Comparison of ENCODE assay signal across 21 mouse cellular contexts in the genomic region with DNA sequence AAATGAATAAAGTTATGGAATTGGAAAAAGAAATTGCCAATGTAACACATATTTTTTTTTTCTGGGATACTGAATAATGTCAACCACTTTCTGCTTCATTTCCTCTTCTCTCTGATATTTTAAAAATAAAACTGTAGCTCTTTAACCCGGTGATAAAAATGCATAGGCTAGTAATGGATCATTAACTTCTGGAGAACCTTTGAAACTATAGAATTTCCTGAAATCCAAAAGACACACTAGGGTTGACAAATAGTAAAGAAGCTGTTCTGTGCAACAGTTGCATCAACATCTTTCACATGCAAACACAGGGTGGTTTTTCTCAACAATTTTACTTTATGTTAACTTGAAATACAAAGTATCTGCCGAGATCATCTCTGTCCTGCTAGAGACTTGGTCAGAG.
"Had no signal": no experiment of that assay in that cellular context is flagged by ENCODE, and none has a peak within 500 bp of the region (broad histone marks: within the 10 kb centered on the region; RNA-seq: fewer than 3 reads in every experiment).

No protein-coding gene starts in this region.

- H3K9ac ChIP-seq: forebrain, embryonic 15.5 days; forebrain, postnatal 0 days; heart, embryonic 13.5 days; heart, embryonic 15.5 days; hindbrain, embryonic 13.5 days; hindbrain, embryonic 15.5 days; limb, embryonic 13.5 days; limb, embryonic 15.5 days; liver, embryonic 12.5 days; liver, embryonic 14.5 days had no signal

- H3K4me2 ChIP-seq: forebrain, embryonic 15.5 days; heart, embryonic 11.5 days; heart, embryonic 13.5 days; heart, embryonic 15.5 days; hindbrain, embryonic 13.5 days; hindbrain, embryonic 15.5 days; limb, embryonic 13.5 days; limb, embryonic 15.5 days; liver, embryonic 12.5 days had no signal

- H3K4me3 ChIP-seq: forebrain, embryonic 15.5 days; heart, adult 2 months; heart, embryonic 13.5 days; heart, embryonic 15.5 days; hindbrain, embryonic 13.5 days; hindbrain, embryonic 15.5 days; limb, embryonic 13.5 days; limb, embryonic 15.5 days; liver, embryonic 12.5 days had no signal

- H3K36me3 ChIP-seq: forebrain, embryonic 15.5 days; heart, embryonic 13.5 days; heart, embryonic 15.5 days; hindbrain, embryonic 13.5 days; hindbrain, embryonic 15.5 days; limb, embryonic 15.5 days; liver, embryonic 12.5 days had no signal

- DNase-seq: forebrain, postnatal 0 days; gastrocnemius, postnatal 14 days; gastrocnemius, postnatal 36 days; heart, adult 11 months; heart, adult 2 months; heart, postnatal 14 days; heart, postnatal 36 days; layer of hippocampus, adult 9-11 months; layer of hippocampus, postnatal 36 days; left cerebral cortex, postnatal 4 days had no signal

- H3K27me3 ChIP-seq: forebrain, embryonic 15.5 days; heart, embryonic 13.5 days; heart, embryonic 15.5 days; hindbrain, embryonic 13.5 days; hindbrain, embryonic 15.5 days; limb, embryonic 13.5 days; limb, embryonic 15.5 days; liver, embryonic 12.5 days had no signal

- H3K27ac ChIP-seq: forebrain, embryonic 15.5 days; heart, adult 2 months; heart, embryonic 13.5 days; heart, embryonic 15.5 days; hindbrain, embryonic 13.5 days; hindbrain, embryonic 15.5 days; hindbrain, postnatal 0 days; limb, embryonic 13.5 days; limb, embryonic 15.5 days; liver, embryonic 12.5 days; liver, embryonic 14.5 days had no signal

- H3K9me3 ChIP-seq: forebrain, embryonic 15.5 days; heart, embryonic 13.5 days; heart, embryonic 15.5 days; hindbrain, embryonic 13.5 days; hindbrain, embryonic 15.5 days; limb, embryonic 13.5 days; limb, embryonic 15.5 days; liver, embryonic 12.5 days had no signal

- ATAC-seq: forebrain, embryonic 15.5 days; forebrain, postnatal 0 days; hindbrain, postnatal 0 days; liver, embryonic 12.5 days had no signal

- H3K4me1 ChIP-seq: forebrain, embryonic 15.5 days; heart, embryonic 13.5 days; heart, embryonic 15.5 days; hindbrain, embryonic 13.5 days; hindbrain, embryonic 15.5 days; liver, embryonic 12.5 days had no signal
